Mouse (Mus musculus) mature B cell (primary cell): ENCODE measurements at regions not wholly inside any gene's neighbourhood (a gene's known extent, or its start where the extent isn't known, plus 50 kb on each side); places are given as distances from the start of the nearest gene placed in this dataset.
"Not testable (repeated sequence)": the region's sequence is repeated elsewhere in the genome, so short reads cannot be mapped to it uniquely, and the experiment has no call there.

Experiments
- in situ Hi-C: fragments of 300-500 bp; cut with MboI; formaldehyde crosslinking; loops from 2 replicates; pipeline ENCODE4 v1.14.3; 2019

GRCm38 (mm10) chr14:104410730-104411129 lies 57.1 kb downstream of the Pou4f1 start:
- in situ Hi-C loops: no loop called here

- in situ Hi-C loops: no loop called here
Observed at GRCm38 (mm10) chr14:104410292-104410691, 57.5 kb downstream of the Pou4f1 start.

DNA sequence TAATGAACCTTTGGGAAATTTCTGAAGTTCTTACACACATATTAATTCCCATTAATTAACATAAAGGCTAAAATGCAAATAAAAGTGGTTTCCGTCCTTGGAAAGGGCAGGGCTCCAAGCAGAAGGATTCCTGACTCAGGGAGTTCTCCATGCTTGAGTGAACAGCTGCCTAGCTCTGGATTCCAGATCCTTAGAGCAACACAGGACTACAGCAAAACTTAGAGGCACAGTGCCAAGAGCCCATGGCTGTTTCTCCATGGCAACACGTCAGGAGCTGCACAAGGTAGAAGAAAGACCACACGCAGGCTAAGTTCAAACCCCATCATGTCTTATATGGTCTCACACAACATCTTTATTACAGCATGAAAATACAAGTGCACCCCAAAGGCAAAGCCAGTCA lies 61.7 kb downstream of the Pou4f1 start:
- in situ Hi-C loops: no loop called here

DNA sequence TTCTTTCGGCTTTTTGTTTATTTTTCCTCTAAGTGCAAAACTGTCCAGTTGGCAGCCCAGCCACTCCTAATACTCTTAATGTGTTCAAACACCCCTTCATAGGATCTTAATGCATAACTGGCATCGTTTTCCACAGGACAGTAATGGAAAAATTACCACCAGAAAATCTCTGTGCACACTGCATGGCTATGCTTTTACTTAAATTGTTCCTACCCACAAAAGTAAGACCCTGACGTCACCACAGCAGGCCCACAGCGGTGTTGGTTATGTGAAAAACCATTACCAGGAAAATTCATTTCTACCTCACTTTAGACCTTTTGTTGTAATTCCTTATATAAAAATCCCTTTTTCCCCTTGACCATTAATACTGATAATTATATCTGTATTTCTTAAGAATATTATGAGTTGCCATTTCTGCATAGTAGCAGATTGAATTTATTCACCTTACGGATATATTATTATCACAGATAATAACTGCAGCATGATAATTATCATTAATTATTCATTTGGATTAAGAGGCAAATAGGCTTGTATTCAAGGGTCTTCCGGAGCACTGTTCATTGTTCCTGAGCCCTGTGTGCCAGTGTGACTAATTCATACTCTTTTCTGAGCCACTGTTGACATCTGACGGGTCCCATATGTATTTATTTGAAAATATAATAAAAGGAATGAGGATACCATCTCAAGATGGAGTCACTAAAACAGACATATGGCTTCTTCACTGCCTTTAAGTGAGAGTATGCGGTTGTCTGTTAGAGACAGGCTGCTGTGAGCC lies 78.3 kb downstream of the Pou4f1 start:
- in situ Hi-C loops: no loop called here

DNA sequence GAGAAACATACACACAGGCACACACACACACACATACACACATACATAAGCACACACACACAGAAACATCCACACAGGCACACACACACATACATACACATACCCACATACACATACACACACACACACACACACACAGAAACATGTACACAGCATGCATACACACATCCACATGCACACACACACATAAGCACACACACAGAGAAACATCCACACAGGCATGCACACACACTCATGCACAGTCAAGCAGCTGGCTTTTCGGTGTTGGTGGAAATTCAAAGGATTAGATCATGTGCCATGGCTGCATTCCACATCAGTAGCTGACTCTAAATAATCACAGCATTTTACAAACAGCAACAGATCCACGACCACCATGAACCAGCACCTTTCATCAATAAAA lies 78.9 kb downstream of the Pou4f1 start:
- in situ Hi-C loops: no loop called here

DNA sequence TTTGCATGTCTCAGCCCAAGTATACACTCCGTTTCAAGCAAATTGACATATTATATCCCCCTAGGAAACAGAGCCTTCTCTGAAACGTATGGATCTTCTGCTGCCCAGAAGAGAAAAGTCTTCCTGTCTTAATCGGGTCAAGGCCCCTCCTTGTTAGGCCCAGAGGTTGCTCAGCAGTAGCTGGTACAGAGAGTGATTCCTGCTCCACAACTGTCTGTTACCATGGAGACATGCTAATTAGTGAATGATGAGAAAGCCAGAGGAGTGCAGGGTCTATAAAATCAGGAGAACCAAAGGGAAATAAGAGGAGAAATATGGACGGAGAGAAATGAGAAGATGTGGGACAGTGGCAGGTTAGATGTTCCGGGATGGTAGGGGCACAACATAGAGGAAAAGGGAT lies 86.8 kb downstream of the Pou4f1 start:
- in situ Hi-C loops: no loop called here

DNA sequence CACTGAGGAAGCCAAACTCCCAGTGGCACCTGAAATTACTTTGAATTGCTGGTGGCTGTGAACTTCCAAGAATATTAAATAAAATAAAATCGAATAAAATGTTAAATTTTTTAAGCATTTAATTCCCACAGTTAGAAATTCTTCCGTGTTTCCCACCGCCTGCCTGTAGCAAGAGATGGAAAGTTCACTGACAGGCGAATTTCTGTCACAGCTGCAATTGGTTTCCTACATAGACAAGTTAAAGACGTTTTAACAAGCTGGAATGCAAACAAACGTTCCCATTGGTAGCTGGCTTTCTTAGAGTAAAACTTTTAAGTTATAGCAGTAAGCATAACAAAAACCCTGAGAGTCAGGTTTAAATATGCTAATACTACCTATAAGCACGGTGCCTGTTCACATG lies 95.0 kb downstream of the Pou4f1 start:
- in situ Hi-C loops: no loop called here

DNA sequence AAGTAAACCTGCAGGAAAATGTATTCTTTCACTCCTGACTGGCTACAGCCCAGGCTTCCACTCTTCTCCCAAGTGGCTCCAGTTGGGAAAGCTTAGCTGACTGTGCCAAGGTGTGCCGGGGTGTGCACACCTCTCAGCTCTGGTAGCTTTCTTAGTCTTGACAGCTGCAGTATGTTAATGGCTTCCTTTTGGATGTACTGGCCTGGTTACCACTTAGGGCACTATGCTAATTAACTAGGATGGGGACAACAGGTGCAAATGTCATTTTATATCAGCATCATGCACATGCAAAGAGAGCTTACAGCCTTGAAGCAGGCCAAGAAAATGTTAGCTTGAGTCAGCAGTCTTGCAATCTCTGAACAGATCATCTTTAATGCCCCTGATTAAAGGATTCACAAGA lies 111.2 kb downstream of the Pou4f1 start:
- in situ Hi-C loops: no loop called here

DNA sequence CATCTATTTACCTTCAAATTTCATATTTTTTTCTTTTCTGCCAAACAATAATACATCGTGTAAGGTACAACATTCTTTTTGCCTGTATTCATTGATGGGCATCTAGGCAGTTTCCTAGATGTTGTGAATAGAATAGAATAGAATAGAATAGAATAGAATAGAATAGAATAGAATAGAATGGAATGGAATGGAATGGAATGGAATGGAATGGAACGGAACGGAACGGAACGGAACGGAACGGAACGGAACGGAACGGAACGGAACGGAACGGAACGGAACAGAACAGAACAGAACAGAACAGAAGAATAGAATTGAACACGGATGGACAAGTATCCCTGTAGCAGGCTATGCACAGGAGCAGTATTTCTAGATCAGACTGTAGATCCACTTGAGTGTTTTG lies 131.0 kb downstream of the Pou4f1 start:
- in situ Hi-C loops: not testable (repeated sequence)

DNA sequence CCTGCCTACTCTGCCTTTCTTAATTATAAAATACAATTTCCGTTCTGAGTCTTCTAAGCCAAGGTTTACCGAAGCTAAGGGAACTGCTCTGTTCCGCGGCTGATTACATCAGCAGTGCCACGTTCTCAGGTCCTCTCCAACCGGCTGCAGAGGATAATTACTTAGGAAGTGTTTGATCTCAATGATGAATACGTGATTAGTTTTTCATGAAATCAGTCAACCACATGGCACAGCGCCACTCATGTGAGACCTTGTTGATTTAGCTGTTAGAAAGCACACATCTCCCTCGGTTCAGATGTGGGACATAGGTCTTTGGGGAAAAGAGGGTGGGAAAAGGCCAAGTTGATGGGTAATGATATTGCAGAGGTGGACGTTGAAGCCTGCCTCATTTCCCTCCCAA lies 141.7 kb downstream of the Pou4f1 start:
- in situ Hi-C loops: no loop called here

DNA sequence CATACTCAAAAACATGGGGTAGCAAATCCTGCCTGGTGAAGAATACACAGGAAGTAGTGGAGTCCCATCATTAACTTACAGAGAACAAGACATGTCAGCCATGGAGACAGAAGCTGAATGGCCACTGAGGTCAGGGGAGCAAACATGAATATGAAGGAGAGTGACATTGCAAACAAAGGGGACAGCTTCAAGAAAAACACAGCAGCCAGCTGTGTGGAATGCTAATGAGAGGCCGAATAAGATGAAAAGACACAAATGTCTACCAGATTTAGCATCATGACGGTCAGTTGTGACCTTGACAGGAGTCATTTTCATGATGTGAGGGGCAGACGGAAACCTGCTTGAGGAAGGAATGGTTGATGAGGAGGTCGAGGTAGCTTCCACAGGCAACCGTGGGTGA lies 167.7 kb downstream of the Pou4f1 start:
- in situ Hi-C loops: no loop called here

- in situ Hi-C loops: no loop called here
Observed at GRCm38 (mm10) chr14:104298312-104298711, 169.5 kb downstream of the Pou4f1 start.

- in situ Hi-C loops: no loop called here
Observed at GRCm38 (mm10) chr14:104297316-104298311, 170.2 kb downstream of the Pou4f1 start.

- in situ Hi-C loops: no loop called here
Observed at GRCm38 (mm10) chr14:104293814-104294213, 174.0 kb downstream of the Pou4f1 start.

- in situ Hi-C loops: no loop called here
Observed at GRCm38 (mm10) chr14:104293147-104293546, 174.7 kb downstream of the Pou4f1 start.

DNA sequence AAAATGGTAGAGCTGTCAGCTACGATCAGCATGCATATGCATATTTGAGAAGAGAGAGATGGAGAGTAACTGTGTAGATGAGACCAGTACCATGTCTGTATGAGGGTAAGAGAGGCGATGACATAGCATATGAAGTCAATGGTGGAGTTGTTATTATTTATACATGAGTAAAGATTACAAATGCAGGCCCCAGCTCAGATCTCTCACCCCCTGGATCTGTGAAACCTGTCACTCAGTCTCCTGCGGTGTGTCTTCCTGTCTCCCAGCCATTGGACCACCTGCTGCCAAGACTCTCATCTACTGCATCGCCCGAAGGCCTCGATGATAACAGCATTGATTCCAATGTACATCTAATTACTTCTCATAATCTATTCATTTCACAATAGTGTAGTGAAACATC lies 187.4 kb downstream of the Pou4f1 start:
- in situ Hi-C loops: no loop called here

- in situ Hi-C loops: no loop called here
Observed at GRCm38 (mm10) chr14:104279890-104280289, 187.9 kb downstream of the Pou4f1 start.

GRCm38 (mm10) chr14:104274752-104275151 lies 193.0 kb downstream of the Pou4f1 start:
- in situ Hi-C loops: no loop called here

- in situ Hi-C loops: no loop called here
Observed at GRCm38 (mm10) chr14:104264919-104265764, 202.7 kb downstream of the Pou4f1 start.

GRCm38 (mm10) chr14:104216965-104217364 lies 250.8 kb downstream of the Pou4f1 start:
- in situ Hi-C loops: no loop called here

GRCm38 (mm10) chr14:104210719-104211118 lies 257.1 kb downstream of the Pou4f1 start:
- in situ Hi-C loops: no loop called here

DNA sequence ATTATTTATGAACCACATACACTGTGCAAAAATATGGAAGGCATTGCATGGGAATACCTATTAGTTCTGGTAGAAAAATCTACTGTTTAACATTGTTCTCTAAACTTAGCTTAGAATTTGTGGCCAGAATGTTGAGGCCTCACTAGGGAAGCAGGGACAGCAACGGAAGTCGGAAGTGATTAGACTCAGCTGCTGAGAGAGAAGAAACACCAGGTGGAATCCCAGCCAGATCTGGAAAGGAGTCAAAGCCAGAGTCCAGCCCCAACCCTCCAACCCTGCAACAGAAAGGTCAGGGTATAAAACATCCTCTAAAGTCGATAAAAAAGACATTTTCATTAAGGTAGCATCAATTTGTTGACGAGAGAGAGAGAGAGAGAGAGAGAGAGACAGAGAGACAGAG lies 258.9 kb downstream of the Pou4f1 start:
- in situ Hi-C loops: no loop called here
